Mouse (Mus musculus) liver, adult (tissue): Measurements from ENCODE around the gene AI661453.

Experiments used
- GATA4 ChIP-seq: IDR thresholded peaks from 2 replicates; pipeline ENCODE4 v1.6.1; 2014; ENCODE audit warnings: mild to moderate bottlenecking, low read length; ENCODE audit not compliant: insufficient replicate concordance

Gene AI661453

GRCm38 (mm10) chr17:47436156-47436906 is at the start of gene AI661453:
Gene AI661453 (plus strand): TSS chr17:47436615.
- no peak for TF ChIP-seq GATA4

- no peak for TF ChIP-seq GATA4
These were observed 49.8 kb upstream of the AI661453 start for GRCm38 (mm10) chr17:47386649-47387048.

GRCm38 (mm10) chr17:47394223-47394869 is 42.1 kb upstream of the AI661453 start:
- no peak for TF ChIP-seq GATA4

GRCm38 (mm10) chr17:47395376-47395913 is 41.0 kb upstream of the AI661453 start:
- no peak for TF ChIP-seq GATA4

GRCm38 (mm10) chr17:47399091-47399490 is 37.3 kb upstream of the AI661453 start:
- TF ChIP-seq GATA4: no peak

GRCm38 (mm10) chr17:47400451-47400850 is 36.0 kb upstream of the AI661453 start, which contains the start of gene Guca1a:
Gene Guca1a (minus strand): TSS chr17:47400584.
- no peak for TF ChIP-seq GATA4

GRCm38 (mm10) chr17:47407717-47408557 is 28.5 kb upstream of the AI661453 start:
- no peak for TF ChIP-seq GATA4

- no peak for TF ChIP-seq GATA4
These were observed 27.9 kb upstream of the AI661453 start for GRCm38 (mm10) chr17:47408558-47408898.

GRCm38 (mm10) chr17:47420195-47420594 is 16.2 kb upstream of the AI661453 start:
- no peak for TF ChIP-seq GATA4

- TF ChIP-seq GATA4: no peak
These were observed 14.8 kb upstream of the AI661453 start for GRCm38 (mm10) chr17:47421566-47421965.

- TF ChIP-seq GATA4: peak; percentile 49; the same call in 1 of the 2 replicates
These were observed 12.2 kb upstream of the AI661453 start for GRCm38 (mm10) chr17:47424186-47424585.

- no peak for TF ChIP-seq GATA4
These were observed 9.1 kb upstream of the AI661453 start for GRCm38 (mm10) chr17:47427316-47427715.

GRCm38 (mm10) chr17:47428831-47429304 is 7.5 kb upstream of the AI661453 start:
- TF ChIP-seq GATA4: no peak

GRCm38 (mm10) chr17:47430815-47431214 is 5.6 kb upstream of the AI661453 start:
- TF ChIP-seq GATA4: no peak

GRCm38 (mm10) chr17:47436907-47437547 is 612 bp downstream of the AI661453 start, which contains the start of gene 1700001C19Rik:
Gene 1700001C19Rik (minus strand): TSS chr17:47437376.
- no peak for TF ChIP-seq GATA4

GRCm38 (mm10) chr17:47438611-47439010 is 2.2 kb downstream of the AI661453 start:
- no peak for TF ChIP-seq GATA4
